Mouse (Mus musculus): ENCODE results near the gene Ptprm. TPM values are rescaled to one million over a fixed set of nuclear protein-coding genes. Genes with fewer than 3 reads are reported as not detected.

Gene Ptprm
- polyA plus RNA-seq, 1 experiment: not detected

DNA sequence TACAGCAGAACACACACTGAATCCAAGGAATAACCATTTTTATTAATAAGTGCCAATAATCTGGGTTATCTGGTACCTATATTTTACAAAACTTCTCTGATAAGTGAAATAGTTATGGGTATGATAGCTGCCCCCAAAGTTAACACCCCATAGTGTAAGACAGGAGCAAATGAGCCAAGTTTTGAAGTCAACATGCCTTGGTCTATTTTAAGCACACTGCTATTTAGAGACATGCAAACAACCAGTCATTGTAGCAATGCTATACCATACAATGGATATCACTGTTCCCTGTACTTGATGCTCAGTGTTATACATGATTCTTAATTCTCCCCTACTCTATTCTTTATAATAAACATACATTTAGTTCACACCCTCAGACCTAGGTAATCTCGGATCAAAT, 366.2 kb downstream of the Ptprm start:
- Histone ChIP-seq H3K27ac (ENCODE audit: insufficient read depth, low read depth, low read length) (no peak overlapping the region), H3K4me3 (ENCODE audit: insufficient read depth, low read depth, low read length) (no peak overlapping the region), H3K4me1 (ENCODE audit: control insufficient read depth, insufficient read depth, low read length) (peaks cover 8% of the 10 kb centered on the region; the same call in 1 of the 2 replicates)
- WGBS: 42% methylated on average over 1 of the region's 1 CpGs
- TF ChIP-seq CTCF (IDR thresholded peaks at IDR 0.05; ENCODE audit: insufficient read depth, low read depth, low read length) (no peak), POLR2A (IDR thresholded peaks at IDR 0.05; ENCODE audit: insufficient read depth, low read depth, low read length) (no peak)

DNA sequence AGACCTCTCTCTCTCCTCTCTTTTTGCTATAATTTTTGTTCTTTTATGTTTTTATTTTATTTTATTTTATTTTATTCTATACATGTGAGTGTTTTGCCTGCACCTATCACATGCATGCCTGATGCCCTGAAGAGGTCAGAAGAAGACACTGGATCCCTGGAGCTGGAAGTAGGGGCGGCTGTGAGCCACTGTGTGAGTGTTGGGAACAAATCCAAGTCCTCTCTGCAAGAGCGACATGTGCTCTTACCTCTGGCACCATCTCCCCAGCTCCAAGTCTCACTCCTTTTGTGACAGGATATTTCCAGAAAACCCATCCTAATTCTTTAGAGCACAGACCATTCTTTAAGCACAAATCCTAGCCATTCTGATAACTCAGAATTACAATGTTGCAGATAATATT, 372.6 kb downstream of the Ptprm start:
- H3K27ac ChIP-seq (ENCODE audit: insufficient read depth, low read depth, low read length): no peak overlapping the region
- H3K4me1 ChIP-seq (ENCODE audit: control insufficient read depth, insufficient read depth, low read length): peaks cover 7% of the 10 kb centered on the region
- no peak overlapping the region for H3K4me3 ChIP-seq (ENCODE audit: insufficient read depth, low read depth, low read length)
- TF ChIP-seq CTCF (IDR thresholded peaks at IDR 0.05; ENCODE audit: insufficient read depth, low read depth, low read length) (no peak), POLR2A (IDR thresholded peaks at IDR 0.05; ENCODE audit: insufficient read depth, low read depth, low read length) (no peak)
- 70% methylated on average over 2 of the region's 2 CpGs for WGBS

DNA sequence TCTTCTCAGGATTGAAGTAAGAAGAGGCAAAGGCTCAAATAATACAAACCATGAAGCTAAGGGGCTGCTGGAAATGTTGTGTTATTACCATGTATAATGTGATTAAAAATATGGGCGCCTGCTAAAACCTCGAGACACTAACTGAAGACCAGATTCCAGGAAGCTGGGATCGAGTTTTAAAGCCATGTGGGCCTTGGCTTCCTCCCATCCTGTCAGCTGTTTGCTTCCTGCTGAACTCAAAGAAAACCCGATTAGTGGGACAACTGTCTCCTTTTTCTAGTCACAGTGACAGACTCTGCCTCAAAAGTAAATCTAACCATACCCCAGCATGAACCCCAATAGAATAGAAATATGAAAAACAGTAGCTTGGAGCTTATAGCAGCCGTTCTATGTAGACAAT, 374.3 kb downstream of the Ptprm start:
- H3K4me1 ChIP-seq (ENCODE audit: control insufficient read depth, insufficient read depth, low read length): peaks cover 9% of the 10 kb centered on the region
- no peak overlapping the region for H3K27ac ChIP-seq (ENCODE audit: insufficient read depth, low read depth, low read length)
- no peak for TF ChIP-seq CTCF (IDR thresholded peaks at IDR 0.05; ENCODE audit: insufficient read depth, low read depth, low read length)
- no peak for TF ChIP-seq POLR2A (IDR thresholded peaks at IDR 0.05; ENCODE audit: insufficient read depth, low read depth, low read length)
- no peak overlapping the region for H3K4me3 ChIP-seq (ENCODE audit: insufficient read depth, low read depth, low read length)
- WGBS: 67% methylated on average over 5 of the region's 5 CpGs

DNA sequence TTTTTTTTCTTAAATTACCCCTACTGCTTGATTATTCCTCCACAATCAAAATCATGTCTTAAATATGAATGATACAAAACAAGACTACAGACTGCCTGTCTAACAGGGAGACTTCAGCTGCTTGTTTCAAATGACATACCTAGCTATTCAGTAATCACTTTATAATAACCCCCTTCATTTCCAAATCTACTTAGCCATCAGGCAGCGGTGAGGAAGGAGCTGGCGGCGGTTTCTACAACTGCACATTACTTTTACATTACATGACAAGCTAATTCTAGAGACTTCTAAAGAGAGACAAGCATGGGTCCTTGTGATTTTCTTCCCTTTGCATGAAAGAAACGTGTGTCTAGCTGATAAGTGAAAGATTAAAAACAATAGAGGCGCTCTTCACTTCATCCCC, 377.8 kb downstream of the Ptprm start:
- no peak for TF ChIP-seq CTCF (IDR thresholded peaks at IDR 0.05; ENCODE audit: insufficient read depth, low read depth, low read length)
- TF ChIP-seq POLR2A (IDR thresholded peaks at IDR 0.05; ENCODE audit: insufficient read depth, low read depth, low read length): no peak
- WGBS: 45% methylated on average over 5 of the region's 5 CpGs
- Histone ChIP-seq H3K4me1 (ENCODE audit: control insufficient read depth, insufficient read depth, low read length) (peaks cover 9% of the 10 kb centered on the region), H3K27ac (ENCODE audit: insufficient read depth, low read depth, low read length) (0 out of 2 replicates have a peak overlapping the region, but pooled peaks have one; percentile 8), H3K4me3 (ENCODE audit: insufficient read depth, low read depth, low read length) (no peak overlapping the region)

DNA sequence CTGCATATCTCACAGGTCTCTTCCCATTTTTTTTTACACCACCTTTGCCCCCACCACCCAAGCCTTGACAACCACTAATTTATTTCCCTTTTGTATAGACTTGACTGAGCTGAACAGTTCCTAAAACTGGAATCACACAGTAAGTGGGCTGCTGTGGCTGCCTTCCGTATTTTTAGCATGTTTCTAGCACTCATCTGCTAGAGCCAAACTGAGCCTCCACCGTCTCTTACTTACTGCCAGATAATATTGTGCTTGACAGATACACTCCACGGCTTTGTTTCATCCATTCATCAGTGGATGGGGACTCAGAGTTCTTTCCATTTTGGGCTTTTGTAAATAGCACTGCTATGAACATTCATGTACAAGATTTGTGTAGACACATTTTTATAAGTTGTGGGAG, 381.3 kb downstream of the Ptprm start:
- Histone ChIP-seq H3K27ac (ENCODE audit: insufficient read depth, low read depth, low read length) (0 out of 2 replicates have a peak overlapping the region, but pooled peaks have one; percentile 53), H3K4me3 (ENCODE audit: insufficient read depth, low read depth, low read length) (no peak overlapping the region), H3K4me1 (ENCODE audit: control insufficient read depth, insufficient read depth, low read length) (peaks cover 14% of the 10 kb centered on the region)
- TF ChIP-seq POLR2A (IDR thresholded peaks at IDR 0.05; ENCODE audit: insufficient read depth, low read depth, low read length) (no peak), CTCF (IDR thresholded peaks at IDR 0.05; ENCODE audit: insufficient read depth, low read depth, low read length) (no peak)
- 34% methylated on average over 3 of the region's 3 CpGs for whole genome bisulfite sequencing

DNA sequence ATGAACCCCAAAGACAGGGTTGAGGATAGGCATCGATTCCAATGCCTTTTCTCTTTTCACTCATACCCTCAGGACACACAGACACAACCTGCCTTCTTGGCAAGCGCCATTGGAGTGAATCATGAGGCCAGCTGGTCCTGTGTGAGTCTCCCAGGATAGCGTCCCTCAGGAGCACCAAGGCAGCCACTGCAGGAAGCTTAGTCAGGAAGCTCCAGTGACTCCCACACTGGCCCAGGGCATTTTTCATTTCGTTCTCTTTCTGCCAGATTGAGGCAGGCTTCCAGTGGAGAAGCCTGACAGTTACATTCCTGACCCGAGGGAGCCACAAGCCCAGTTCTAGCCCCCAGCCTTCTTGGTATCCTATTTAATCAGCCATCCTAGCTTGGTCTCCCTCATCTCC, 393.3 kb downstream of the Ptprm start:
- TF ChIP-seq POLR2A (IDR thresholded peaks at IDR 0.05; ENCODE audit: insufficient read depth, low read depth, low read length) (no peak), CTCF (IDR thresholded peaks at IDR 0.05; ENCODE audit: insufficient read depth, low read depth, low read length) (no peak)
- Histone ChIP-seq H3K4me1 (ENCODE audit: control insufficient read depth, insufficient read depth, low read length) (peaks cover 3% of the 10 kb centered on the region; the same call in 1 of the 2 replicates), H3K27ac (ENCODE audit: insufficient read depth, low read depth, low read length) (no peak overlapping the region), H3K4me3 (ENCODE audit: insufficient read depth, low read depth, low read length) (no peak overlapping the region)
- WGBS: 59% methylated on average over 5 of the region's 5 CpGs

DNA sequence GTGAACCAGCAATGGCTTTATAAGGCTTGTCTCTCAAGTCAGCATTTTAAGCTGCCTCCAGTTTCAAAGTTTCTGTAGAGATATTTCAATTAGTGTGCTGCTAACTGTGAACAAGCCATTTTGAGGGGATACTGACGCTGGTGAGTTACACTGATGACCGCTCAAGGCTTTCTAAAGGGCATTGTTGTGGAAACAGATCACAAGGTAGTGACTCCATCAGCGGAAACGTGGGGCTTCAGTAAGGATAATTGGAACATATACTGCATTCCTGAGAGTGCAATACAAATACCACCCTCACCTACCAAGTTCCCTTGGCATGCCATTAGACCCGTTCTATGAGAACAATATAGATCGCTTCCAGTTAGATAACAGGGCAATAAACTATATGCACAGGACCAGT, 393.7 kb downstream of the Ptprm start:
- 86% methylated on average over 6 of the region's 6 CpGs for WGBS
- Histone ChIP-seq H3K4me1 (ENCODE audit: control insufficient read depth, insufficient read depth, low read length) (peaks cover 3% of the 10 kb centered on the region; the same call in 1 of the 2 replicates), H3K4me3 (ENCODE audit: insufficient read depth, low read depth, low read length) (no peak overlapping the region), H3K27ac (ENCODE audit: insufficient read depth, low read depth, low read length) (no peak overlapping the region)
- no peak for TF ChIP-seq CTCF (IDR thresholded peaks at IDR 0.05; ENCODE audit: insufficient read depth, low read depth, low read length)
- no peak for TF ChIP-seq POLR2A (IDR thresholded peaks at IDR 0.05; ENCODE audit: insufficient read depth, low read depth, low read length)

DNA sequence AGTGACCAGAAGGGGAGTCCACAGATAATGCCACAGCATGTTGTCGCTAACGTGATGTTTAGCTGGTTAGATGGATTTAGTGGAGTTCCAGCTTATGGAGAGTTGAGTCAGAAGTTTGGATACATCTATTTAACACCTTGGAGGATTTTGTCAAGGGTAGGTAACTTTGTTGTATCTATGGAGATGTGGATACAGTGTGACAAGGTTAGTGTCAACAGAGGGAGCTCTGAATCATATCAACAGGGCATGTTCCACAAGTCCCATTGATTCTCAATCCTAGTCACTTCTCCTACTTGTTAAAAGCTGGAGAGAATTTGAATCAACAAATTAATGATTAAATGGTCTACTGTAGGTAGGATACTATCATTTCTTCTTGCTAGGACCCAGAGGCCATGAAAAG, 394.4 kb downstream of the Ptprm start:
- Histone ChIP-seq H3K4me3 (ENCODE audit: insufficient read depth, low read depth, low read length) (no peak overlapping the region), H3K4me1 (ENCODE audit: control insufficient read depth, insufficient read depth, low read length) (peaks cover 3% of the 10 kb centered on the region; the same call in 1 of the 2 replicates), H3K27ac (ENCODE audit: insufficient read depth, low read depth, low read length) (no peak overlapping the region)
- WGBS: 99% methylated on average over 2 of the region's 2 CpGs
- TF ChIP-seq CTCF (IDR thresholded peaks at IDR 0.05; ENCODE audit: insufficient read depth, low read depth, low read length) (no peak), POLR2A (IDR thresholded peaks at IDR 0.05; ENCODE audit: insufficient read depth, low read depth, low read length) (no peak)

DNA sequence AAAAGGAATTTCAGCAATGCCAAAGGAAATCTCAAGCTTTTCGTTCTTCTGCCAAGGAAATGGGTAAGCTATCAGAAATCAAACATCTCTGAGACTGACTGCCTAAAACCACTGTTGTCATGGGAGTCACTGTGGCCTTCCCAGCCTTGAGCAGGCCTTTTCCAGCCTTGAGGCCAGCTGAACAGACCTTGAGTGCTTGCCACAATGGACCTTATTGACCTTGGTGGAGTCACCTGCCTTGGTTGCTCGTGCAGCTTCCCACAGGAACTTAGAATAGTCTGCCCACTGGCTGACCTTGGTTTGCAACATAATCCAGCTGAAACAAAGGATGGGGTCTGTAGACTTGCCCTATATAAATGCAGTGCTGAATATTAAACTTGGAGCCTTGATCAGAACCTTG, 395.5 kb downstream of the Ptprm start:
- 93% methylated on average over 2 of the region's 2 CpGs for WGBS
- H3K4me1 ChIP-seq (ENCODE audit: control insufficient read depth, insufficient read depth, low read length): peaks cover 3% of the 10 kb centered on the region; the same call in 1 of the 2 replicates
- H3K27ac ChIP-seq (ENCODE audit: insufficient read depth, low read depth, low read length): no peak overlapping the region
- H3K4me3 ChIP-seq (ENCODE audit: insufficient read depth, low read depth, low read length): no peak overlapping the region
- TF ChIP-seq CTCF (IDR thresholded peaks at IDR 0.05; ENCODE audit: insufficient read depth, low read depth, low read length) (no peak), POLR2A (IDR thresholded peaks at IDR 0.05; ENCODE audit: insufficient read depth, low read depth, low read length) (no peak)

DNA sequence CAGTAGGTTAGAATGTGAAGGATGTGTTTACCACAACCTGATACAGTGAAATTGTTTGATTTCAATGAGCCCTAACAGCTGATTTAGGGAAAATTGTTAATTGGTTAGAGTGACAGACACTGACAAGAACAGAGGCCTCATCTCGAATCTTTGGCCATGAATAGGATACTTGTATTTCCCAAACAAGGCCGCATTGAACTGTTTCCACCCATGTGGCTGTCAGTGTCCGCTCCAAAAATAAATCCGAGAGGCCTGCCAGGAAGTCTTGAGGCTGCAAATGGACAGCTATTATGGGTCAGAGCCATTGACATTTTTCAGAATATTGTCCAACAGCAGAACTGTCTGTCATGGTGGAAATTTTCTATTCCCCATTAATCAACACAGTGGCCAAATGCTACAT, 409.8 kb downstream of the Ptprm start:
- Histone ChIP-seq H3K4me1 (ENCODE audit: control insufficient read depth, insufficient read depth, low read length) (peaks cover 2% of the 10 kb centered on the region; the same call in 1 of the 2 replicates), H3K27ac (ENCODE audit: insufficient read depth, low read depth, low read length) (no peak overlapping the region), H3K4me3 (ENCODE audit: insufficient read depth, low read depth, low read length) (no peak overlapping the region)
- 59% methylated on average over 4 of the region's 4 CpGs for WGBS
- TF ChIP-seq CTCF (IDR thresholded peaks at IDR 0.05; ENCODE audit: insufficient read depth, low read depth, low read length) (no peak), POLR2A (IDR thresholded peaks at IDR 0.05; ENCODE audit: insufficient read depth, low read depth, low read length) (no peak)
